Mouse (Mus musculus) 3T3-L1 (cell line): ENCODE results near the gene BC048671.

Source experiments
- DNase-seq: peaks from one replicate; pipeline ENCODE4 v3.0.0-alpha.2; 2015; ENCODE audit warnings: low read depth, low spot score

BC048671 gene

DNA sequence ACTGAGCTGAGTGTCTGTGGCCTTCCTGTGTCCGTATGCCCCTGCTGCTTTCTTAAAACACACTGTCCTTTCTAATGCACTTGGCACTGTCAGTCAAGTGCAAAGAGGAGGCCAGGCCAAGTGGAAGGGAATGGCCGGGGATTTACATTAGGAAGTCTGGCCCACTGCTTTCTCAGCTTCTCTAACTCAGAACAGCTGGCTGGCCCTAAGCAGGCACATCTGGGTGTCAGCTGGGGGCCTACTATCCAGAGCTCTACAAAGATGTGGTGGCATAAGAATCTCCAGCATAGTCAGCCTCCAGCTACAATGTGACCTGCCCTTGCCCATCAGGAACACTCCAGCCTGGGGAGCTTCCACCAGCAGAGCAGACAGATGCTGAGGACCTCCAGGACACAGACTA, 49.0 kb downstream of the BC048671 start:
- peak; percentile 61 for DNase-seq
